Mouse (Mus musculus) large intestine, adult 2 months (tissue): ENCODE results near the gene Fpgs. TPM values are rescaled to one million over a fixed set of nuclear protein-coding genes. Genes with fewer than 3 reads are reported as not detected.

ENCODE experiments used
- DNase-seq: peaks from one replicate; pipeline ENCODE4 v3.0.0-alpha.2; 2012; ENCODE audit warnings: low read depth, low spot score
- WGBS: fragments of 180-500 bp; shearing (Covaris S2); methylation state at CpG from one replicate; pipeline ENCODE4 v1.1.7; 2018; 5-methylcytosine and 5-hydroxymethylcytosine counted together
- polyA plus RNA-seq: library from polyadenylated mRNA; depleted of rRNA; stranded (reverse); fragments of >200 nt; gene quantifications from 2 replicates; pipeline ENCODE4 v1.2.3, GENCODE M21; 2012; rRNA removed

Fpgs gene
- 31.5 TPM in 2 replicates for polyA plus RNA-seq

GRCm38 (mm10) chr2:32704021-32704421, at the start of gene Fpgs:
TSS of gene Fpgs (minus strand) at chr2:32704145.
- DNase-seq: no peak
- 49% methylated on average over 2 of the region's 2 CpGs for WGBS

- no peak for DNase-seq
- WGBS: 62% methylated on average over 10 of the region's 10 CpGs
These were observed 48.2 kb upstream of the Fpgs start for GRCm38 (mm10) chr2:32752181-32752580.

GRCm38 (mm10) chr2:32751665-32752033, 47.7 kb upstream of the Fpgs start:
- no peak for DNase-seq
- 25% methylated on average over 10 of the region's 10 CpGs for WGBS

GRCm38 (mm10) chr2:32750887-32751664, 47.1 kb upstream of the Fpgs start:
- DNase-seq: peak; percentile 62
- WGBS: 21% methylated on average over 31 of the region's 31 CpGs

GRCm38 (mm10) chr2:32750199-32750598, 46.3 kb upstream of the Fpgs start:
- DNase-seq: no peak
- WGBS: 71% methylated on average over 7 of the region's 7 CpGs

- WGBS: 89% methylated on average over 16 of the region's 16 CpGs
These were observed 45.1 kb upstream of the Fpgs start for GRCm38 (mm10) chr2:32749082-32749481.

GRCm38 (mm10) chr2:32744272-32744982, 40.5 kb upstream of the Fpgs start:
- DNase-seq: no peak
- WGBS: 72% methylated on average over 15 of the region's 15 CpGs

More at GRCm38 (mm10) chr2:32749082-32749481, 45.1 kb upstream of the Fpgs start:
- no peak for DNase-seq

GRCm38 (mm10) chr2:32742173-32742531, 38.2 kb upstream of the Fpgs start:
- 23% methylated on average over 18 of the region's 18 CpGs for WGBS
- no peak for DNase-seq

- no peak for DNase-seq
- WGBS: 7% methylated on average over 57 of the region's 58 CpGs
These were observed 37.6 kb upstream of the Fpgs start for GRCm38 (mm10) chr2:32741273-32742172.

- DNase-seq: no peak
- 12% methylated on average over 11 of the region's 11 CpGs for WGBS
These were observed 36.9 kb upstream of the Fpgs start, which contains the start of gene 6330409D20Rik for GRCm38 (mm10) chr2:32740916-32741272. TSS of gene 6330409D20Rik (minus strand) at chr2:32741016.

GRCm38 (mm10) chr2:32739311-32739710, 35.4 kb upstream of the Fpgs start:
- WGBS: 58% methylated on average over 4 of the region's 4 CpGs

GRCm38 (mm10) chr2:32737008-32737407, 33.1 kb upstream of the Fpgs start:
- no peak for DNase-seq
- 65% methylated on average over 6 of the region's 6 CpGs for WGBS

More at GRCm38 (mm10) chr2:32739311-32739710, 35.4 kb upstream of the Fpgs start:
- no peak for DNase-seq

GRCm38 (mm10) chr2:32736306-32736829, 32.4 kb upstream of the Fpgs start:
- 53% methylated on average over 3 of the region's 3 CpGs for WGBS
- no peak for DNase-seq

- WGBS: 61% methylated on average over 4 of the region's 4 CpGs
- DNase-seq: no peak
These were observed 31.0 kb upstream of the Fpgs start for GRCm38 (mm10) chr2:32734933-32735332.

GRCm38 (mm10) chr2:32734480-32734879, 30.5 kb upstream of the Fpgs start:
- no peak for DNase-seq
- 53% methylated on average over 4 of the region's 4 CpGs for WGBS

GRCm38 (mm10) chr2:32732695-32733094, 28.8 kb upstream of the Fpgs start:
- 80% methylated on average over 6 of the region's 6 CpGs for WGBS
- no peak for DNase-seq

- no peak for DNase-seq
- WGBS: 77% methylated on average over 4 of the region's 4 CpGs
These were observed 28.0 kb upstream of the Fpgs start for GRCm38 (mm10) chr2:32731911-32732310.

GRCm38 (mm10) chr2:32730854-32731253, 26.9 kb upstream of the Fpgs start:
- DNase-seq: no peak
- WGBS: 59% methylated on average over 11 of the region's 11 CpGs

- 90% methylated on average over 4 of the region's 4 CpGs for WGBS
- DNase-seq: no peak
These were observed 25.6 kb upstream of the Fpgs start for GRCm38 (mm10) chr2:32729547-32729946.

GRCm38 (mm10) chr2:32728463-32728862, 24.5 kb upstream of the Fpgs start:
- DNase-seq: no peak
- 40% methylated on average over 7 of the region's 7 CpGs for WGBS
